Mouse (Mus musculus) left cerebral cortex, postnatal 36 days (tissue): ENCODE measurements around the gene Aldh6a1. TPM values are rescaled to one million over a fixed set of nuclear protein-coding genes. Genes with fewer than 3 reads are reported as not detected.

ENCODE experiments used
- DNase-seq, 2 experiments: peaks; one replicate each; pipeline ENCODE4 v3.0.0; 2021 to 2022; ENCODE audit warnings: low spot score in 2 of 2, mixed read lengths in 1 of 2
- intact Hi-C: fragments of 180-260 bp; cut with DNase I; formaldehyde crosslinking; loops from one replicate; pipeline ENCODE4 v1.15.1; 2025
- total RNA-seq, 2 experiments: library from RNA; stranded (reverse); gene quantifications; 2 replicates each; pipeline ENCODE4 v1.2.3; 2021

The Aldh6a1 gene
- total RNA-seq, 2 experiments from 2014 or later: 44.3 to 49.7 TPM

GRCm38 (mm10) chr12:84423990-84424389 lies 26.8 kb downstream of the Aldh6a1 start:
- intact Hi-C loops: no loop called here
- DNase-seq: no peak

GRCm38 (mm10) chr12:84417605-84417922 lies 33.2 kb downstream of the Aldh6a1 start:
- intact Hi-C loops: no loop called here
- no peak for DNase-seq

- intact Hi-C loops: no loop called here
- DNase-seq: peak; percentile 85
Observed at GRCm38 (mm10) chr12:84416834-84417604, 33.8 kb downstream of the Aldh6a1 start, which contains the start of gene Rnf113a2. TSS of gene Rnf113a2 (plus strand) at chr12:84417196.

GRCm38 (mm10) chr12:84408819-84409507 lies 41.8 kb downstream of the Aldh6a1 start, which contains the start of the genes Entpd5 and Bbof1:
TSS of gene Entpd5 (minus strand) at chr12:84409029.
TSS of gene Bbof1 (plus strand) at chr12:84409071.
- intact Hi-C loops: loop anchor here (2.0 kb wide), 1 partner anchor 42 kb away; the partner anchor contains the start of genes Aldh6a1 and Lin52

GRCm38 (mm10) chr12:84407874-84408818 lies 42.7 kb downstream of the Aldh6a1 start:
- intact Hi-C loops: loop anchor here (2.0 kb wide), 1 partner anchor 43 kb away; the partner anchor contains the start of genes Aldh6a1 and Lin52
- peak; percentile 30 to 31 for DNase-seq

More at GRCm38 (mm10) chr12:84408819-84409507, 41.8 kb downstream of the Aldh6a1 start, which contains the start of the genes Entpd5 and Bbof1:
- peak; percentile 91 to 94 for DNase-seq

GRCm38 (mm10) chr12:84407259-84407658 lies 43.5 kb downstream of the Aldh6a1 start:
- DNase-seq: no peak
- intact Hi-C loops: no loop called here

- intact Hi-C loops: no loop called here
- no peak for DNase-seq
Observed at GRCm38 (mm10) chr12:84404541-84404940, 46.3 kb downstream of the Aldh6a1 start.

GRCm38 (mm10) chr12:84402923-84403322 lies 47.9 kb downstream of the Aldh6a1 start:
- DNase-seq: no peak
- intact Hi-C loops: no loop called here

- intact Hi-C loops: no loop called here
- no peak for DNase-seq
Observed at GRCm38 (mm10) chr12:84400653-84401052, 50.2 kb downstream of the Aldh6a1 start.

GRCm38 (mm10) chr12:84400068-84400467 lies 50.7 kb downstream of the Aldh6a1 start:
- intact Hi-C loops: no loop called here
- DNase-seq: no peak

GRCm38 (mm10) chr12:84399663-84400062 lies 51.1 kb downstream of the Aldh6a1 start:
- DNase-seq: no peak
- intact Hi-C loops: no loop called here

GRCm38 (mm10) chr12:84399135-84399534 lies 51.7 kb downstream of the Aldh6a1 start:
- no peak for DNase-seq
- intact Hi-C loops: no loop called here

- intact Hi-C loops: no loop called here
- DNase-seq: no peak
Observed at GRCm38 (mm10) chr12:84398629-84399028, 52.2 kb downstream of the Aldh6a1 start.

GRCm38 (mm10) chr12:84397685-84398084 lies 53.1 kb downstream of the Aldh6a1 start:
- no peak for DNase-seq
- intact Hi-C loops: no loop called here

- DNase-seq: no peak
- intact Hi-C loops: no loop called here
Observed at GRCm38 (mm10) chr12:84396947-84397679, 53.7 kb downstream of the Aldh6a1 start.

GRCm38 (mm10) chr12:84393847-84394246 lies 57.0 kb downstream of the Aldh6a1 start:
- no peak for DNase-seq
- intact Hi-C loops: no loop called here

GRCm38 (mm10) chr12:84392681-84393080 lies 58.1 kb downstream of the Aldh6a1 start:
- intact Hi-C loops: no loop called here
- no peak for DNase-seq

GRCm38 (mm10) chr12:84390336-84390735 lies 60.5 kb downstream of the Aldh6a1 start:
- DNase-seq: no peak
- intact Hi-C loops: no loop called here
